Mouse (Mus musculus): ENCODE results near the gene Gc. TPM values are rescaled to one million over a fixed set of nuclear protein-coding genes. Genes with fewer than 3 reads are reported as not detected.

The Gc gene
- polyA plus RNA-seq (2014; fragmentation: Nextera tagmentation; extraction: Ambion mirVana): not detected in 2 replicates

DNA sequence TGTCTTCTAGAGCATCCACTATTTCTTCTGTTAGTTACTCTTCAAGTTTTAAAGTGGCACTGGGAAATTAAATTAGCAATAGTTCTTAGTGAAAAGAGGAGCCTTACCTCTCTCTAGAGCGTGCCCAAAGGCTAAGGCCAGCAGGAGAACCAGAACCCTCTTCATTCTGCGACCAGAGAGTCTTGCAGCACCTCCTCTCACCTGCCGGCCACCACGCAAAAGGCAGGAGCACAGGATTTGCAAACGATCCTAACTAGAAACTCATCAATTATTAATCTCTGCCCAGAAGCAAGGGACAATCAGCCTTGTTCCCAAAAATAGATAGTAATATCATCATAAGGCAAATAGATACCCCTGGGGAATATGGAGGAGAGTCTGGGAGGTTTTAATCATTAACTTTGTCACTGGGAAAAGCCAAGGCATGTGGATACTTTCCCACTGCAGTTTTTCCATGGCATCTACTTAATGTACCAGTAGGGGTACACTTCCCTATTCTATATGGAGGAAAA, at the start of gene Gc:
Gene Gc (minus strand): TSS at position 345 of the 509 bp plus-strand sequence.
- ATAC-seq (replicated peaks; ENCODE audit: low FRiP score): no peak
- DNase-seq (ENCODE audit: low spot score): no peak
- Histone ChIP-seq H3K27me3 (ENCODE audit: control insufficient read depth, insufficient read depth, low read length) (no peaks in the 10 kb centered on the region), H3K9me3 (ENCODE audit: control insufficient read depth, low read length) (no peaks in the 10 kb centered on the region), H3K4me1 (replicated peaks; ENCODE audit: control insufficient read depth, insufficient read depth, low read length) (no peaks in the 10 kb centered on the region), H3K4me3 (ENCODE audit: low read depth, low read length) (no peak within 1 kb of the TSS), H3K27ac (ENCODE audit: low read depth, low read length) (no peak within 1 kb of the TSS), H3K4me2 (ENCODE audit: low read depth, low read length, severe bottlenecking) (no peak within 1 kb of the TSS), H3K9ac (ENCODE audit: low read length) (no peak within 1 kb of the TSS), H3K36me3 (ENCODE audit: control insufficient read depth, insufficient read depth, low read length) (no peaks in the 10 kb centered on the region)
- WGBS: 74% methylated on average over 5 of the region's 5 CpGs

DNA sequence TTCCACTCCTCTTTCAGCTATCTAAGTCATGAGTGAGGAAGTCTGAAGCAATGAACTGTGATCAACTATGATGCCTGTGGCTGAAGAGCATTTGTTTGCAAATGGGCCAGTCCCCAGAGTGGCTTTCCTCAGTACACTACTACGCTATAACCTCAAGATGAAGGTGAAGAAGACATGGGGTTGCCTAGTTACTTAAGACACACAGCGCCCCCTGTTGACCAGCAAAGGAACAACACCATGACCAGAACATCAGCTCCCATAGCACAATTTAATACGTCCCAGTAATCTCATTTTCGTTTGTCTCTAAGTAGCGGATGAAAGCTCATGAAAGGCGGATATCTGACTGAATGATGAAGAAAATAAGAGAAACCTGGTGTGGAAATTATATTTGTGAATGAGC, 42.5 kb upstream of the Gc start:
- Histone ChIP-seq H3K4me3 (ENCODE audit: low read depth, low read length) (no peak overlapping the region), H3K27ac (ENCODE audit: low read depth, low read length) (no peak overlapping the region), H3K36me3 (ENCODE audit: control insufficient read depth, insufficient read depth, low read length) (no peaks in the 10 kb centered on the region), H3K9ac (ENCODE audit: low read length) (no peak overlapping the region), H3K9me3 (ENCODE audit: control insufficient read depth, low read length) (no peaks in the 10 kb centered on the region), H3K4me1 (replicated peaks; ENCODE audit: control insufficient read depth, insufficient read depth, low read length) (no peaks in the 10 kb centered on the region), H3K27me3 (ENCODE audit: control insufficient read depth, insufficient read depth, low read length) (no peaks in the 10 kb centered on the region), H3K4me2 (ENCODE audit: low read depth, low read length, severe bottlenecking) (no peak overlapping the region)
- ATAC-seq (replicated peaks; ENCODE audit: low FRiP score) (no peak), DNase-seq (ENCODE audit: low spot score) (no peak)
- WGBS: 61% methylated on average over 6 of the region's 6 CpGs

DNA sequence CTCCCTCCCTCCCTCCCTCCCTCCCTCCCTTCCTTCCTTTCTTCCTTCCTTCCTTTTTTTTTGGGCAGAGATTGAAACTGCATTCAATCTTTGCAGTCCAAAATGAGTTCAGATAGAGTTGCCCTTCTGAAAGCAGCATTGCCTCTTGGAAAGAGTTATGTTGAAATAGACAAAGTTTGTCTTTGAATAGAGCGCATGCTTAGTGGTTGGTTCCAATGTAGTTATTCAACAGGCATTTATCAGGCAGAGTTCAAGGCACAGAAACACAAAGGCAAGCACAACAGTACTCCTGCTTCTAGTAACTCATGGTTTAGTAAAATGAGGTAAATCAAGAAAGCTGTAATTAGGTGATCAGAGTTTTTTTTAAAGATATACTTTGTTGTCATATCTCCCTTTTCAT, 34.9 kb upstream of the Gc start:
- no peaks in the 10 kb centered on the region for H3K4me1 ChIP-seq (replicated peaks; ENCODE audit: control insufficient read depth, insufficient read depth, low read length)
- no peak overlapping the region for H3K27ac ChIP-seq (ENCODE audit: low read depth, low read length)
- 83% methylated on average over 1 of the region's 1 CpGs for WGBS
- DNase-seq (ENCODE audit: low spot score) (no peak), ATAC-seq (replicated peaks; ENCODE audit: low FRiP score) (no peak)
- H3K9ac ChIP-seq (ENCODE audit: low read length): no peak overlapping the region
- H3K27me3 ChIP-seq (ENCODE audit: control insufficient read depth, insufficient read depth, low read length): no peaks in the 10 kb centered on the region
- no peaks in the 10 kb centered on the region for H3K9me3 ChIP-seq (ENCODE audit: control insufficient read depth, low read length)
- no peaks in the 10 kb centered on the region for H3K36me3 ChIP-seq (ENCODE audit: control insufficient read depth, insufficient read depth, low read length)
- no peak overlapping the region for H3K4me3 ChIP-seq (ENCODE audit: low read depth, low read length)
- no peak overlapping the region for H3K4me2 ChIP-seq (ENCODE audit: low read depth, low read length, severe bottlenecking)

DNA sequence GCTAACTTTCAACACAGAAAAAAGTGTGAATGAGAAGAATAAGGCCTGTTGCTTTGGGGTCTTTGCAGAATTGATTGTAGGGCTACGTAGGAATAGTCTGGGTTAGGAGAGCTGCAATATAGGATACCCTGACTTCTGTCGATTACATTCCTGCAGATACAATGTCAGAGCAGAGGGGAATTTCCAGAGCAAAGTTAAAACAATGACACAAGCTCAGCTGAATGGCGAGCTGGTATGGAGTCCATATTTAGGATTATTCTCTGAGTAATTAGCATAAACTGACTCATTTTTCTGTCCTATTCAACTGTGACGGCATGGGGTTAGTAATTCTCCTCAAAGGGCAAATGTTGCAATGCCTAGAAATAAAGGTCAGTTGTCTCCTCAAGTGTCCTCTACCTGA, 12.8 kb upstream of the Gc start:
- DNase-seq (ENCODE audit: low spot score) (no peak), ATAC-seq (replicated peaks; ENCODE audit: low FRiP score) (no peak)
- 83% methylated on average over 4 of the region's 4 CpGs for WGBS
- Histone ChIP-seq H3K9me3 (ENCODE audit: control insufficient read depth, low read length) (no peaks in the 10 kb centered on the region), H3K4me2 (ENCODE audit: low read depth, low read length, severe bottlenecking) (no peak overlapping the region), H3K9ac (ENCODE audit: low read length) (no peak overlapping the region), H3K36me3 (ENCODE audit: control insufficient read depth, insufficient read depth, low read length) (no peaks in the 10 kb centered on the region), H3K27ac (ENCODE audit: low read depth, low read length) (no peak overlapping the region), H3K4me1 (replicated peaks; ENCODE audit: control insufficient read depth, insufficient read depth, low read length) (no peaks in the 10 kb centered on the region), H3K27me3 (ENCODE audit: control insufficient read depth, insufficient read depth, low read length) (no peaks in the 10 kb centered on the region), H3K4me3 (ENCODE audit: low read depth, low read length) (no peak overlapping the region)

GRCm38 (mm10) chr5:89467886-89468285, 10.2 kb upstream of the Gc start:
- WGBS: 82% methylated on average over 2 of the region's 2 CpGs
- H3K36me3 ChIP-seq (ENCODE audit: control insufficient read depth, insufficient read depth, low read length): no peaks in the 10 kb centered on the region
- ATAC-seq (replicated peaks; ENCODE audit: low FRiP score): no peak
- no peak overlapping the region for H3K9ac ChIP-seq (ENCODE audit: low read length)
- no peaks in the 10 kb centered on the region for H3K4me1 ChIP-seq (replicated peaks; ENCODE audit: control insufficient read depth, insufficient read depth, low read length)
- H3K4me2 ChIP-seq (ENCODE audit: low read depth, low read length, severe bottlenecking): no peak overlapping the region
- H3K9me3 ChIP-seq (ENCODE audit: control insufficient read depth, low read length): no peaks in the 10 kb centered on the region
- DNase-seq (ENCODE audit: low spot score): no peak
- no peaks in the 10 kb centered on the region for H3K27me3 ChIP-seq (ENCODE audit: control insufficient read depth, insufficient read depth, low read length)
- no peak overlapping the region for H3K27ac ChIP-seq (ENCODE audit: low read depth, low read length)
- H3K4me3 ChIP-seq (ENCODE audit: low read depth, low read length): no peak overlapping the region

- 86% methylated on average over 1 of the region's 1 CpGs for whole genome bisulfite sequencing
- no peaks in the 10 kb centered on the region for H3K9me3 ChIP-seq (ENCODE audit: control insufficient read depth, low read length)
- H3K27me3 ChIP-seq (ENCODE audit: control insufficient read depth, insufficient read depth, low read length): no peaks in the 10 kb centered on the region
- no peak overlapping the region for H3K9ac ChIP-seq (ENCODE audit: low read length)
- ATAC-seq (replicated peaks; ENCODE audit: low FRiP score) (no peak), DNase-seq (ENCODE audit: low spot score) (no peak)
- no peak overlapping the region for H3K4me3 ChIP-seq (ENCODE audit: low read depth, low read length)
- no peaks in the 10 kb centered on the region for H3K36me3 ChIP-seq (ENCODE audit: control insufficient read depth, insufficient read depth, low read length)
- H3K27ac ChIP-seq (ENCODE audit: low read depth, low read length): no peak overlapping the region
- no peaks in the 10 kb centered on the region for H3K4me1 ChIP-seq (replicated peaks; ENCODE audit: control insufficient read depth, insufficient read depth, low read length)
- no peak overlapping the region for H3K4me2 ChIP-seq (ENCODE audit: low read depth, low read length, severe bottlenecking)
These were observed 9.3 kb upstream of the Gc start for GRCm38 (mm10) chr5:89467045-89467444.

DNA sequence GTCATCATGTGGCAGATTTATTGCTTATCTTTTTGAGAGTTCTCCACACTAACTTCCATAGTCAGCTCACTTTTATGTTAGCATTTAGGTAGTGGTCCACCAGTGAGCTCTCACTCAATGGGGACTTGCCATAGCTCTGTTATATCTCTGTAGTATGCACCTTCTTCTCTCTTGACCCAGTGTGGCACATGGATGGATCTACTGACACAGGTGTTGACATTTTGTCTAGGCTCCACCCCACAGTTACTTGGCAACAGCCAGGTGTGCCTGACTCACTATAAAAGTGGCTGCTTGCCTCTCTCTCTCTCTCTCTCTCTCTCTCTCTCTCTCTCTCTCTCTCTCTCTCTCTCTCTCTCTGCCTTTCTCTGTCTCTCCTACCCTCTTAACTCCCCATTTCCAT, 8.6 kb upstream of the Gc start:
- Histone ChIP-seq H3K4me2 (ENCODE audit: low read depth, low read length, severe bottlenecking) (no peak overlapping the region), H3K4me1 (replicated peaks; ENCODE audit: control insufficient read depth, insufficient read depth, low read length) (no peaks in the 10 kb centered on the region), H3K9ac (ENCODE audit: low read length) (no peak overlapping the region), H3K9me3 (ENCODE audit: control insufficient read depth, low read length) (no peaks in the 10 kb centered on the region), H3K4me3 (ENCODE audit: low read depth, low read length) (no peak overlapping the region), H3K27me3 (ENCODE audit: control insufficient read depth, insufficient read depth, low read length) (no peaks in the 10 kb centered on the region), H3K36me3 (ENCODE audit: control insufficient read depth, insufficient read depth, low read length) (no peaks in the 10 kb centered on the region), H3K27ac (ENCODE audit: low read depth, low read length) (no peak overlapping the region)
- DNase-seq (ENCODE audit: low spot score): no peak
- no peak for ATAC-seq (replicated peaks; ENCODE audit: low FRiP score)

DNA sequence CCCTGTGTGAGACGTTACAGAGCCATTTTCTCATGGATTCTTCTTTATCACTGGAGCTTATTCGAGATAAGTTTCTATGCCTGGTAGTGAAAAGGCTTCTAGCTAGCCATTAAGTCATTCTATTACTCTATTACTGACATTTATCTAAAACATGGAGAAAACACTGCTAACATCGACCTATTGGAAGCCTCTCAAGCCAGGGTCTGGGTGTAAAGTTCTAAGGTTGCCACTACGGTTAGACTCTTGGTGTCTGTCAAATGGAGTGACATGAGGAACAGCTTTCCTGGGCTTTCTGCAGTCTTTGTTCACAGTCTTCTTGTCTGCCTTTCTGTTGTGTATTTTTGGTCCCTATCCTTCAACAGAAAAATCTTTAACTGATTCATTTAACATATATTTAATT, 4.1 kb upstream of the Gc start:
- whole genome bisulfite sequencing: 86% methylated on average over 4 of the region's 4 CpGs

GRCm38 (mm10) chr5:89459591-89459990, 1.9 kb upstream of the Gc start:
- no peak for ATAC-seq (replicated peaks; ENCODE audit: low FRiP score)
- H3K9me3 ChIP-seq (ENCODE audit: control insufficient read depth, low read length): no peaks in the 10 kb centered on the region

More for the DNA sequence above, 4.1 kb upstream of the Gc start:
- Histone ChIP-seq H3K27ac (ENCODE audit: low read depth, low read length) (no peak overlapping the region), H3K27me3 (ENCODE audit: control insufficient read depth, insufficient read depth, low read length) (no peaks in the 10 kb centered on the region), H3K9me3 (ENCODE audit: control insufficient read depth, low read length) (no peaks in the 10 kb centered on the region), H3K4me2 (ENCODE audit: low read depth, low read length, severe bottlenecking) (no peak overlapping the region), H3K4me1 (replicated peaks; ENCODE audit: control insufficient read depth, insufficient read depth, low read length) (no peaks in the 10 kb centered on the region), H3K9ac (ENCODE audit: low read length) (no peak overlapping the region), H3K36me3 (ENCODE audit: control insufficient read depth, insufficient read depth, low read length) (no peaks in the 10 kb centered on the region), H3K4me3 (ENCODE audit: low read depth, low read length) (no peak overlapping the region)
- DNase-seq (ENCODE audit: low spot score) (no peak), ATAC-seq (replicated peaks; ENCODE audit: low FRiP score) (no peak)

More at GRCm38 (mm10) chr5:89459591-89459990, 1.9 kb upstream of the Gc start:
- H3K27ac ChIP-seq (ENCODE audit: low read depth, low read length): no peak overlapping the region
- H3K9ac ChIP-seq (ENCODE audit: low read length): no peak overlapping the region
- no peaks in the 10 kb centered on the region for H3K36me3 ChIP-seq (ENCODE audit: control insufficient read depth, insufficient read depth, low read length)
- no peaks in the 10 kb centered on the region for H3K27me3 ChIP-seq (ENCODE audit: control insufficient read depth, insufficient read depth, low read length)
- H3K4me2 ChIP-seq (ENCODE audit: low read depth, low read length, severe bottlenecking): no peak overlapping the region
- no peaks in the 10 kb centered on the region for H3K4me1 ChIP-seq (replicated peaks; ENCODE audit: control insufficient read depth, insufficient read depth, low read length)
- DNase-seq (ENCODE audit: low spot score): no peak
- no peak overlapping the region for H3K4me3 ChIP-seq (ENCODE audit: low read depth, low read length)
